Mouse (Mus musculus) megakaryocyte, adult 5-6 weeks (primary cell): Measurements from ENCODE around the gene Eml6. TPM values are rescaled to one million over a fixed set of nuclear protein-coding genes. Genes with fewer than 3 reads are reported as not detected.
"Not testable (repeated sequence)": the region's sequence is repeated elsewhere in the genome, so short reads cannot be mapped to it uniquely, and the experiment has no call there.

Experiments
- ATAC-seq: 2 replicates; pipeline ENCODE4 v1.8.0; 2016; ENCODE audit warnings: mild to moderate bottlenecking, inconsistent platforms; ENCODE audit not compliant: poor library complexity, severe bottlenecking
- total RNA-seq, 2 experiments: library from RNA; stranded (forward) in 1 of 2; stranded (reverse) in 1 of 2; fragments of 153-499, 151-499 nt in 1 of 2; fragments of 221-1000, 200-1000 nt in 1 of 2; gene quantifications; 2 replicates each; pipeline versions ENCODE4 v1.2.3 to v1.2.4; 2015 to 2017

Gene Eml6
- total RNA-seq (2015) (1.9 and 2.1 TPM in 2 replicates), total RNA-seq (2017) (2.3 and 4.0 TPM in 2 replicates)

DNA sequence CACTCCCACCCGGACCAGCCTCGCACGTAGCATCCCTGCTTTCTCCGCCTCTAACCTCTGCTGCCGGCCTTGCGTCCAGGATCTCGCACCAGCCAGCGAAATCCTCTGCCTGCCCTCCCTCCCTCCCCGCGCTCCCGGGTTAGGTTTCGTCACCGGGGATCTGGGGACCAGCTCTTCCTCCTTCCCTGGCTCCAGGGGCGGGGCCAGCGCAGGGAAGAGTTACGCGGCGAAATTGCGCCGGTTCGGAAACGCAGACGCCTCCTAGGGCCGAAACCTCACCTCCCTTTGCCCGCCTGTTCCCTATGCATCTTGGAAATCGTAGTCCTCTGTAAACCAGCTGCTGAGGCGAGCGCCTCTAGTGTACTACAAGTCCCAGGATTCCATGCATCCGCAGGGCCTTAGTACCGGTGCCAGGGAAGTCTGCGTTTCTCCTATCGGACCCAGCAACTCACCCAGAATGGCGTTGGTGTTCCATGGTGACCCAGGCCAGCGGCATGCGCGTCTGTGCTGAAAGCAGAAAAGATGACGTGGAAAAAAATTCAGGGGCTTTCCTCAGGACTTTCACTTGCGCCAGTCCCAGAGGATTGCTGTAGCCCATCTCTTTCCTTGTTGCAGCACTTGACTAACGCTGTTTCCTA lies at the start of gene Eml6:
Gene Eml6 (minus strand): TSS at position 199 of the 638 bp plus-strand sequence.
- ATAC-seq, result peak; percentile 93

DNA sequence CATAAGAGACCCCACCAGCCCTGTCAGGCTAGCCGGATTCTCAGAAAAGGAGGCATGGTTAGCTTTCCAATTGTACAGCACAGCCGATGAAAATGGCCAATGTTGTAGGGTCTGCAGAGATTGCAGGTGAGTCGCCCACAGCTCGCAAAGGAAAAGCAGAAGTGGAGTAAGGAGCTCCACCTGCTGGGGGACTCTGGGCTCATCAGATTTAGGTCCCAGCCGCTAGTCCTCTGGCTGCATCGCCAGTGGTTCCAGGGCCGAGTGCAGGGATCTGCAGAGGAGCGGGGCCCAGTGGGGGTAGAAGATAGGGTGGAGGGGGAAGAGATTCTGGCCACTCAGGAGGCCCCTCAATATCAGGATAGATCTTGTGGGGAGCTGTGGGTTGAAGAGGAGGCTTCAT lies 31.5 kb upstream of the Eml6 start:
- peak; percentile 85 for ATAC-seq

DNA sequence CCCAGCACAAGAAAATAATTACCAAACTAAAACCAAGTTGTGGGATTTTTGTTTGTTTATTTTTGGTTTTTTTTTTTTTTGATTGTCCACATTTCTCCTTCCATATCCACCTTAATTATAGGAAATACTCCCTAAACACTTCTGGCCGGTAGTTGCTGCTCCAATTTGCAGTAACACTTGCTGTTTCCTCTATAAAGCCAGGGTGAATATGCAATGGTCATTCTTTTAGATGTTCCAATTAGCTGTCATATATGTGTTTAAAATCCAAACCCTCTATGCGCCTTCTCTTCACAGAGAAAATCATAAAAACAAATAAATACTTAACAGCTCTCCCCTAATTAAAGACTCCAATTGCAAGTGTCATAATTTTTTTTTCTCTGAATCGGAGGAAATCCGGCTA lies 689 bp downstream of the Eml6 start:
- ATAC-seq, result no peak

DNA sequence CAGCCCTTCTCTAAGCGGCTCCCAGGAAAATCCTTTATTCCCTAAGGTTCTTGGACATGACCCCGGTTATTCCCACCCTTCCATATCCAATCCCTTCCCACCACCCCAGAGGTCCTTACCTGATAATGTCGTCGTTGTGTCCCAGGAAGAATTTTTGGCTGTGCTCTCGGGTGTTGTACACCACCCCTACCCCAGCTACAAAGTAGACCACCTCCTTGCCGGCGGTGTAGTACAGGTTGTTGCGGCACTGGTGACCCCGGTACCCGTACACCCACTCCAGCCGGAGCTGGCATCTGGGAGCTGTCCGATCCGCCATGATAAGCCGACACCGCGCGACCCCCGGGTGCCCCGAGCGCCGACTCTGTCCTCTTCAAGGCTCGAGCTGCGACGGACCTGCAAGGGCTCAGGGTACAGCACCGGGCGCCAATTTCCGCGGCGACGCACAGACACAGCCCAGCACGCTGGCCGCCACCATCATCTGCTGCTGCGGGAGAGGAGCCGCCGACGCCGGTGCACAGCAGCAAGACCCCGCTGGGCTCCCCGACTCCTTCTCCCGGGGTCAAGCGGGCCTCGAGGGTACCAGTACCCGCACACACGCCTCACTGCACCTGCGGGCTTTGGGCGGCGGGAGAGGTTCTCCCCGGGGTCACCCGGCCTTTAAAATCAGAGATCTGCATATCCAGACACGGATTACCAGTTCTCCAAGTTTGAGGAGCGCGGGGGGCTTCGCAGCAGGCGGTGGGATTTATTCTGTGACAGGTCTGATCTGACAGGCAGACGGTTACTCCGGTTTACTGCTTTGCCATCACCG lies 1.4 kb downstream of the Eml6 start:
- peak; percentile 20; the same call in 1 of the 2 replicates for ATAC-seq

DNA sequence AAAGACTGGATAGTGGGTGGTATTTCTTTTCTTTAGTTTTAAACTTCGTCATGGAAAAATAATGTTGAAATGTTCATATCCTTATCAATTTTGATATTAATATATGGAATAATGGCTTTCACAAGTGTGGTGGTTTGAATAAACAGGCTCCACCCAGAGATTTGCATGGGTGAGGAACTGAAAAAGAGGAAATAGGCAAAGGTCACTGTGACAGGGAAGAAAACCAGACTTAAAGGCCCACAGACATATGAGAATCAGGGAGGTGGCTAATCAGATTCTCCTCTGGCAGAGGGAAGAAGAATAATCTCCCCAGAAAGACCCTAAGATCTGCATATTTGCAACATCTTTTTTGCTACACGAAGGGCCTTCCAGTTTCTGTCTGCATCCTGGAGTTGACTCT lies 39.6 kb downstream of the Eml6 start:
- peak; percentile 99 for ATAC-seq

DNA sequence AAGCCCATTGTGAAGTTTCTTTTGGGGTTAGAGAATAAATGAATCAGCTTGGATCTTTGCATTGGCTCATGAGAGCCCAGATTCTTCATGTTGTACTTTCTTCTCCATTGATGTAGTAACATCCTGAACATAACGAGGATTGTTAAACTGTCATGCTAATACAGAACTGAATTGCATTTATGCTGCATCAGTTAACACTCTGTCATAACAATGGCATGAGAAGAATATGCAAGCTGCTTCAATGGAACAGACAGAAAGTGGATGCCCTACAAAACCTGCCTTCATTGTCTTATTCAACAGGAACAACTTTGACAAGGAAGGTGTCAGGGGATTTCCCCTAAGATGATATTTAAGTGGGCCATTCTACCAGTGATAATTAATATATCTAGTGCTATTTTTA lies 57.0 kb downstream of the Eml6 start:
- no peak for ATAC-seq

DNA sequence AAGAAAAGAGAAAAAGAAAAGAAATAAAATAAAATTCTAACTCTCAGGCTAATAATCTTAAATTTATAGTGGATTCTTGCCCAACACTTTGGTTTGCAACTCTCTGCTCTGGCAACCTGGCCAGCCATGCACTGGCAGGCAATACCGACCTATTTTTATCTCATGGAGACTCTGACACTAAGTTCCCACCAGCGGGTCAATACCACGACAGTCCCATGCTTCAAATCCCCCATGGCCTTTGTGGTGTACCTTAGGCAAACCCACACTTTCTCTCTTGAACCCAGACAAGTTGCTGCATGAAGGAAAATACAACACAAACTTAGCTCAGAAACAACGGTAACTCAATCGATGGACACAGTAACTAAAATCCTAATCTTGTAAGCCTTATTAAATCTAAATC lies 66.5 kb downstream of the Eml6 start:
- no peak for ATAC-seq

DNA sequence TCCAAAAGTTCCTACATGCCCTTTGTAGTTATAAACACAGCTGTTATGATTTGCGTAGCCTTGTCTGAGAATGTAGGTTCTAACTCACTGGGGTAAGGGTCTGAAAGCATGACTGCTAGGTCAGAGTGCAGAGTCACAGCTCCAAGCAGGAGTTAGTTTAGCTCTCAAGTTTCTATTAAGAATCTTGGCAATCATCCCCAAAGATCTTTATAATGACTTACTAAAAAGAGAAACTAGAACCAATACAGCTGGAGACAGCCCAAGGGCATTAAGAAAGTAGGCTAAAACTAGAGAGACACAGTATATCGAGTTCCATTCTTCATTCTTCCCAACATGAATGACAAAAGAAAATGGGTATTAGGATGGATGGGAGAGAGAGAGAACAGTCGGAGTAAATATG lies 81.2 kb downstream of the Eml6 start:
- no peak for ATAC-seq

DNA sequence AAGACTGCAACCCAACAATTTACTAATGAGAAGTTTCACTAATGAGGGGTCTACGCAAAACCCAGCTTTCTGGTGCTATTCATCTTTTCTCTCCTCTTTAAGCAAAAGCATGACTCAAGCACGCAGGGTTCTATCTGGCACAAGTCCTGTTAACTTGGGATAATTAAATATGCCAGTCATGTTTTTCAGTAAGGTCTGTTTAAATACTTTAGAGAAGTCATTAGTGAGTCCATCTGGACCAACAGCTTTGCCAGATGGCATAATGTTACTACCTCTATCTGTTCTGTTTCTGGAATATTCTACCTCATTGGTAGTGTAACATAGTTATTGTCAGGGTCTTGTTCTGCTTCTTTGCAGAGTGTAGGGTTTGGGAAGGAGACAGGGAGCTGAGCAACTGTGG lies 101.5 kb downstream of the Eml6 start:
- no peak for ATAC-seq

DNA sequence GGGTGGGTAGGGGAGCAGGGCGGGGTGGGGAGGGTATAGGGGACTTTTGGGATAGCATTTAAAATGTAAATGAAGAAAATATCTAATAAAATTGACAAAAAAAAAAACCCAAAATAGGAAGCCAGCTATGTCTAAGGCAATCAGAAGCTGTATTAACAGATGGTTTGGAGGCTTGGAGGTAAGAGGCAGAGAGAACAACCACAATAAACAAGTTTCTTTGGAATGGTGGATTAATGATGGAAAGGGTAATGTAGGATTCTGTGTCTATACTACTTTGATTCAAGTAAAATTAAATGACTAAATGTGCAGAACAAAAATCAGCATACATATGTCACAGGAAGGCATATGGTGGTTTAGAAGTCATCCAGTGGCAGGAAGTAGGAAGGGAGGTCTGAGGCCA lies 102.0 kb downstream of the Eml6 start:
- no peak for ATAC-seq

DNA sequence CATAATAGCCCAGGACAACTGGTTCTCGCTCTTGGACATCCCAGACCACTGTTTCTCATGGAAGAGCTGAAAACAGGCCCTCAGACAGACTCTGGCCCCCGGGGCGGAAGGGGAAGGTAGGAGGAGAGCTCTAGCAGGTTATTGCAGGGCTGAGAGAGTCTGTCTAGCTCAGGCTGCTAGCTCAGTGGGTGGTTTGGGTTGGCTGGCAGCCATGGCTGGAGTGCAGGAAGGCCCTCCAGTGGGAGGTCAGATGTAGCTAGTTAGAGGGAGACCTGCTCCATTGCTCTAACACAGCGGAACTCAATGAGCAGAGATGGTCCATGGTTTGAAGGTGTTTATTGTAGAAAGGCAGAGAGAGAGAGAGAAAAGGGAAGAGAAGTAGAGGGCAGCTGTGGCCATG lies 112.7 kb downstream of the Eml6 start:
- ATAC-seq, result no peak

DNA sequence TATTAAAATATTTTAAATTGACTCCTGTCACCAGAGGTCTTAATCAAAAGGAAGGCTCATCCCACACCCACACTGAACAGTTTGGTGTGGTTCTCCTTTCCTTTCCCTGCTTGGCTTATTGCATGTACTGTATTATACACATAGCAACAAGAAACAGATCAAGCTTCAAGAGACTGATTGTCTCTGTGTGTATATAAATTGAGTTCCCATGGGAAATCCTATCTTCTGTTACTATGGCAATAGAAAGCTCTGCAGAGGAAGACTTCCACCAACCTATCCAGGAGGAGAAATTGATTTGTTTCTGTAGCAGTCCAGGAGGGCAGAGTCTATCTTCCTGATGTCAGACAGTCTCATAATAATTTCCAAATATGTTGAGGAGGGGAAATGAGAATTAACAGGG lies 116.5 kb downstream of the Eml6 start:
- no peak for ATAC-seq

DNA sequence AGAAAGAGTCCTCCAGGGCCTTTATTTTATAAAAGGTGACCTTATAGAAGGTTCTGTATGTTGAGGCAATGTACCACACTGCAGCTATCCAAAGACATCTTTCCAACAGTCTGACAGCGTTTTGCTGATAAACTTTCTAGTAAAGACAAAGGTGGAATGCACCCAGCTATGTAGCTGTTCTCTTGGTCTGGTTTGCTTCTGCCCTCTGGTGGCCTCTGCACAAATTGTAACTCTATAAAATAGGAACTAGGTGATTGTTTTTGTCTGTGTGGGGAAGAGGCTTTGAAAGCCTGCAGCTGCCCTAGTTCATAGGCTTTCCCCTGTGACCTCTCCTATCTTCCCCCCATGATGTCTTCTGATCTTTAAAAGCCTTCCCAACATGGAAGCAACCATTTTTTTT lies 140.7 kb downstream of the Eml6 start:
- peak; percentile 91 for ATAC-seq

DNA sequence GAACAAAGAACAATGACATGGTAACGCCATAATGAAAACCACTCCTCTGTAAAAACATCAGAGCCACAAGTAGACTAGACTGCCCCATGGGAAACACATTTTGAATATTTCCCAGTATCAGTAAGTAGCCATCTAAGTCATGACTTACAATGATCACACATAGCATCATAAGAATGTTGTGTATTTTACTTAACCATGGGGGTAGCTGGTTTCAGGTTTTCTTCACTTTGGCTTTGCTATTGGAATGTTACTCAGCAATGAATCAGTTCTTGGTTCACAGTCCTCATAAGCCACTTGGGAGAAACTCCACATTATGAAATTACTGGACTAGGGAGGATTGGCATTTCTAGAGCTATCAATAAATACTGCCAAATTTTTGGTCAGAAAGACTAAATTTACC lies 141.5 kb downstream of the Eml6 start:
- ATAC-seq, result no peak

DNA sequence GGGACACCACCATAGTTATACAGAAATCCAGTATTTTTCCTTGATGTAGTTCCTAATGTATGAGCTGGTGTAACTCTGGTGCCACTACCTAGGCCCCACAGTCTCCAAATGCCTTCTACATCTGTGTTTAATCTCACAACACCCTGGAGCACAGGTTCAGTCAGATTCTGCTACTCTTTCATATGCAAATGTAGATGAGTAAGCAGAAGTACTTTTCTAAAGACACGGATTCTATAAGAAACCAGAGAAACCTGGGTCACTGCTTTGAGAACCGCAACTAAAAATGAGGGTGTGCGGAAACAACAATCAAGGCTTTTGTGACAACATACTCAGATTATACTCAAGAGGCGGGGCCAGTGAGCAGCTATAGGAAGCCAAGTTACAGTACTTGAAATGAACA lies 142.8 kb downstream of the Eml6 start:
- no peak for ATAC-seq

DNA sequence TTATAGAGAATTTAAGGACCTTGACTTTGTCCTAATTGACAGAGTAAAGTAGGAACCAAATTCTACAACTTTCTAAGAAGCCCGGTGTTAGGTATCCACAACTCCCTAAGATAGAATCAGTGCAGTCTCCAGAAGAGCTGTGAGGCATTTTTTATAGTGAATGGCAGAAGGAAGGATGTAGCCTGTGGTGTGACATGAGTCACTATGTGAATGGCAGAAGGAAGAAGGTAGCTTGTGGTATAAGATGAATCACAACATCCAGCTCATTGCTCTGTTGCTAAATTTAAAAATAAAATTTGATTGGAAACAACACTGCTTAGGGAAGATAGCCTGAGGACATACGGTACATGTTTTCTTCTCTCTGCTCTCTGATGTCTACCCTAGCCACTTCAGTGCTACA lies 146.2 kb downstream of the Eml6 start:
- no peak for ATAC-seq

DNA sequence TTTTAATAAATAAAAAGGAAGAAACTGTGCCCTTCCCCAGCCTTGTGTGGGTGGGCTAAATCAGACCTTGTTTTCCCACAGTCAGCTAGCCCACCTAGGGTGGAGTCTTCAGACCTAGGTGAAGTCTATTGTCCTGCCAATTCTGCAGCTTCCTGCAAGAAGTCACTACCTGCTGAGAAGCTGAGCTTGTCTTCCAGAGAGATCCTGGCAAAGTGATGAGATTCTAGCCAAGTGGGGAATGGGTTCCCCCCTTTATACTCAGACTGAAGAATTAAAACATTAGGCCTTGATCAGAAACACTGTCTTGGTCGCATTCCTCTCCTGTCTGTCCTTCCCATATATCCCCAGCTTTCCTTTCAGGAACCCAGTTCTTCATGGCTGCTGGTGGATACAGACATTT lies 147.9 kb downstream of the Eml6 start:
- no peak for ATAC-seq

DNA sequence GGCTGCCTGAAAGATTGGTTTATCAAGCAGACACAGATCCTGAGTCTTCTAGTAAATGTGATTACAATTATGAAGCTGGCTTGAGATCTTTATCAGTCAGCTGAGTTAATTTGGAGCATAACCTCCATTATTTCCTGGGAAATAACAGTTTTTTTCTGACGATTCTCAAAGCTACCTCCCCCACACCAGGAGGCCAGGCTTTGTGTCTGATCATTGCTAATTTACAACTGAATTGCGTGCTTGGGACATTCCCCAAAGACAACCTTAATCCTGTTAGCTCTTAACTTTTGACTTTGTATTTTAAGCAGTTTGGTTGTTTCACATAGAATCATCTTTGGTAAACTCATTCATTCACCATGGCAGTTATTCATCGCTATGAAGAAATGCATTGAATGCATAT lies 148.6 kb downstream of the Eml6 start:
- ATAC-seq, result no peak

DNA sequence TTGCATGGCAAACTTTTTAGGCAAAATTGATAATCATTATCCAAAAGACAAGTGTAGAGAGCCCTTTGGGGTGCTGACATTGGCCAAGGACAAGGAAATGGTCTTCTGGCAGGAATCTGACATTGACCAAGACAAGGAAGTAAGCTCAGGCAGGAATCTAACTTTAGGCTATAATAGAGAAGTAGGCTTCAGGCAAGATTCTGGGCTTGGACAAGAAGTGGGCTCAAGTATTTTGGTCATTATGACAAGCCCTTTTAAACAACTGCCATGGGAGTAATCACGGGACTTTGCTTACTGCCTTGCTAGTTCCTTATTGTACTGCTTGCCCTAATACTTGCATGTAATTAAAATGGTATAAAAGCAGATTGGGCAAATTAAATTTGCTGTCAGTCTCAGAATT lies 151.1 kb downstream of the Eml6 start:
- not testable (repeated sequence) for ATAC-seq

DNA sequence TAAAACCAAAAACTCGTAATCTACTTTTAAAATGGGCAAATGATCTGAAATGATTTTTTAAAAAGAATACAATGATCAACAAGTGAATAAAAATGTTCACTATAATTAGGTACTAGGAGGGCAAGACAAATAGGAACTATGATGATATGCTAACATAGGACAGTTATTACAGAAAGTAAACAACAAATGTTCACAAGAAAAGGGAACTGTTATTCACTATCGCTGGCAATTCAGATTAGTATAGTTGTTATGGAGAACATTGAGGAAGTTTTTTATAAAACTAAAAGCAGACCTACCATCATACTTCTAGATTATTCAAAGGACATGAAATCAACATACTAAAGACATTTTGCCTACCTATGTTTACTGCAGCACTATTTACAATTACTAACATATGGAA lies 155.7 kb downstream of the Eml6 start:
- ATAC-seq, result no peak

DNA sequence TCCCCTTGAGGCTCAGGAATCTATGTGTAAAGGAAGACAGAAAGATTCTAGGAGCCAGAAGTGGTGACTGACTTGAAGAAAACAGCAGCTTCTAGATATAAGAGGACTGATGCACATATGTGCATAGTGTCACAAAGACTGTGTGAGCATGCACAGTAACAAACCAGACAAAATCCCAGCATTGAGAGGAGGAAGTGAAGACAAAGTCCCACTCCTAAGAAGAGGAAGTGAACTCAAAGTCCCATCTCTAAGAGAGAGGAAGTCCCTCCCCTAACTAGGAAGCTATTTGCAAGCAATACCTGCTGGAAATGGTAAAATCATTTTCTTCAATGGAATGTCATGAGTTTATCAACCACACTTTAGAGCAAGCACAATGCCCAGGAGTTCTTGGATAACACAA lies 161.6 kb downstream of the Eml6 start:
- peak; percentile 93 for ATAC-seq

DNA sequence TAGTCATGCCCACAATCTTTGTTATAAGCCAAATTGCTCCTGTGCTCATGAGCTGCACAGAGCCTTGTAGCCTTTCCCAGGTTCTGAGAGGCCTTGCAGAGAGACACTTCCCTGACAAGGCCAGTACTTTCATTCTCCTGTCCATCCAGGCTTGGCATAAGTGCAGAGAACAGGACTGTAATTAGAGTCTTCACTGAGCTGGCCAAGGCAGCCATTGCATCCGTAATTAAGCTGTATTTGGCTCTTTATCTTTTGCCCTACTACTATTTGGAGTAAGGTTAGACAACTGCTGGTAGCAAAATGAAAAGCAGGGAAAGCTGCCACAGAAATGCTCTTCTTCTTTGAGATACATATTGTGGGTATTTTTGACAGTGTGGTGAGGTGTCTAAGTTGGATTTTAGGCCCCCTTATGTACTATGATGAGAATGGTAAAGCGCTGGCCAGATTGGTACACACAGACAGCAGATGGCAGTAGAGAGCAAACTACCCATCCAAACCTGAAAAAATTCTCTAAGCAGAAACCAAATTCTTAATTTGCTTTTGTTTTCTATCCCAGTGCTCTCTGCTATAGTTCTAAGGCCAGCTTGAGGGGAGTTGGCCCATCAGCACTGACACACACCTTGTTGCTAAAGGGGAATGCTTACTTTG lies 164.0 kb downstream of the Eml6 start:
- ATAC-seq, result peak; percentile 60; the same call in 1 of the 2 replicates
